Mouse (Mus musculus) 3T3-L1 (cell line): ENCODE measurements at regions not wholly inside any gene's neighbourhood (a gene's known extent, or its start where the extent isn't known, plus 50 kb on each side); places are given as distances from the start of the nearest gene placed in this dataset.

Source experiments
- DNase-seq: peaks from one replicate; pipeline ENCODE4 v3.0.0-alpha.2; 2015; ENCODE audit warnings: low read depth, low spot score

- DNase-seq = no peak
Measured at GRCm38 (mm10) chr9:94382293-94382692, 155.6 kb downstream of the 1190002N15Rik start.

- DNase-seq = no peak
Measured at GRCm38 (mm10) chr9:94378835-94379234, 159.0 kb downstream of the 1190002N15Rik start.

DNA sequence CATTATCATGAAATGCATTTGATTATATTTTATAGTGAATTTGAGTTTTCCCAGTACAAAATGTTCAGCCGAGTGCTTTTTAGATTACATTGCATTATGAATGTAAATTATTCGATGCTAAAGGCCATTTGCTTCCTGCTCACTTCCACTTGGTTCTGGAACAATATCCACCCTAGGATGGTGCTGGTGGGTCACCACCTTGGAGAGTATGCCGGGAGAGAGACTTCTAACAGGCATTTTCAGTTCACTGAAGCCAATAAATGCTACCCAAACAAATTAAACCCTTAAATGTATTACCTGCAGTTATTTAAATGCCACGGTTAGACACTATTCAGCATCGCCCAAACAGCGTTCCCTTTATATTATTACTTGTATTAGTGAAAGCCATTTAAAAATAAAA lies 159.6 kb downstream of the 1190002N15Rik start:
- no peak for DNase-seq

DNA sequence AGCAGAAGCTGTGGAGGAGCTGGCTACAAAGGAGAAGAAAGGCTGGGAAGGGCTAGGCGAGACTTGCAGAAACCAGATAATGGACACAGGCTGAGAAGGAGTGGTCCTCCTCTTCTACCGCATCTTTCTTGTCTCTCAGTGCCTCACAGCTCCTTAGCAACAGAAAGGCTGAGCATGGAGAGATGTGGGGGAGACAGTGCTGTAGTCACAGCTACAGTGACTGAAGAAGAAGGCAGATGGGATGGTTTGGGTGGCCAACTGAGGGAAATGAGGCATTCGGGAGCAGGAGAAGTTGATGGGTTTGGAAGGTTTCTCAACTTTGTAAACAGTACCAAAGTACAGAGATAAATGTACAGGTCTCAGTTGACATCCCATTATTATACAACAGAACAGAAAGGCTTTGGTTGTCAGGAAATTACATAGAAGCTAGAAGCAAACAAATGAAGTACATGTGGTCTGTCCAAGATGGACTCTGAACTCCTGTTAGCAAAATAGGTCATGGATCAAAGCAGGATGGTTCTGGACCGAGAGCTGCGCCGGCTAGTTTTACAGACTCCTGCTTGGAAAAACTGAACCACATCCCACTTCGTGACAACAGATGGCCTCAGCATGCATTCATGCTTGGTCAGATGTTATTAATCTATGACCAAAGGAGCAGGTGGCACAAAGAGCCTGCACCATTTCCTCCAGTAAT lies 160.4 kb downstream of the 1190002N15Rik start:
- no peak for DNase-seq

- no peak for DNase-seq
Measured at GRCm38 (mm10) chr9:94370976-94371375, 166.9 kb downstream of the 1190002N15Rik start.

DNA sequence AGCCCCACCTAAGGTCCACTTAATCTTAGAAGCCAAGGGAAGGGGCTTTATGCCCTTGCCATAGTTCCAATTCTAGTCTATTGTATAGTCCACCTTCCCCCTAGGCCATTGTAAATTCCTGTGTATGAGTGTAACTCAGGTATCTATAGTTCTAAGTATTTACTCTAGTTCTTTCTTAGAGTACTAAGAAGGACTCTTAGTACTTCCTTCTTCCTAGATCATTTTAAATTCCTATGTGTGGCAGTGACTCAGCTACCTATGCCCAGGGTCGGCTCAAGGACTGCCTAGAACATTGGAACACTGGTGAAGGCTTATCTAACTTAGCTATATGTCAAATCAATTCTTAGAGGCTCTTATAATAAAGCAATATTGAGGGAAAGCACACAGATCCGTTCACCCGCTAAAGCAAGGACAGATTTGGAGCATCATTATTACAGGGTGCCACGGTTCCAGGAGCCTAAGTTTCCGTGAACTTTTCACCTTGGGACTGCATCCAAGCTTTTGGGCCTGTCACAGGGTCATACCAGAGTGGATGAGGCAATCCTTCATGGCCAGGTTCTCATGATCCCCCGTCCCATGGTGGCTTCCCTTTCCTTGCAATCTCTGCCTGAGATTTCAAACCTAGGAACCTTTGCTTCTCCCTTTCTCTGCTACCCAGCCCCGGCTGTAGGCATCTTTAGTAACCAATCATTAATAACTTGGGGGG lies 169.5 kb downstream of the 1190002N15Rik start:
- DNase-seq = no peak

GRCm38 (mm10) chr9:94361877-94362697 lies 175.8 kb downstream of the 1190002N15Rik start:
- DNase-seq = no peak

DNA sequence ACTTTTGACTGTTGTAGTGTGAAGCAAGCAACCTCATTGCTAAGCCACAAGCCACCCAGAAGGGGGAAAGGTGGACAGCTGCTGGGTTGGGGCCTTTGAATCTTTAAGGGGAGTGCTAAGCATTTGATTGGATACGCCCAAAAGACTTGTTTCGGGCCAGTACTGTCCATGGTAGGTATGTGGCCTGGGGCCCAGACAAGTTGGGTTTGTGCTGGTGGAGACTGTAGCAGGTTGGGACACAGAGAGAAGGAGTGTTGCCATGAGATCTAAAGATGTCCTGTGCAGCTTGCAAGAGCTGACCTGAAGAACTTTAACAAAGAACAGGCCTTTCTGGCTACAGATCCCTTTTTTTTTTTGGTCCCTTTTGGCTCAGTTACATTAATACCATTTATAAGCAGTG lies 176.9 kb downstream of the 1190002N15Rik start:
- no peak for DNase-seq

- DNase-seq = no peak
Measured at GRCm38 (mm10) chr9:94358150-94358549, 179.7 kb downstream of the 1190002N15Rik start.

DNA sequence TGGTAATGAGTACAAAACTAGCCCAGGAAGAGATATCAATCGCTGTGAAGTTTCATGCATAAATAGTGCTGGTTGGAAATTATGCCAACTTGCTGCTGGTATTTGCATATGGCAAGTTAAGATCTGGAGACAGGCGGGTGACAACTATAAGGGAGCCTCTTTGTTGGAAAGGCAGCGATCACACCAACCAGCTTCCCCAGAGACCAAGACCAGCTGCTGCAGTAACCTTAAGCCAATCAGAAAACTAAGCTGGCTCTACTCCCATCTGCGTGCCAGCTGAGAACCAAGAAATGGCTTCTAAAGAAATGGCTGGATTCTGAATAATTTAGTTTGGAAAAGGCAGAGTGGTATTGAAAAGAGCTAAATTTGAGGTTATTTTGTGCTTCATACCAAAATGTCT lies 195.9 kb downstream of the 1190002N15Rik start:
- DNase-seq = no peak

DNA sequence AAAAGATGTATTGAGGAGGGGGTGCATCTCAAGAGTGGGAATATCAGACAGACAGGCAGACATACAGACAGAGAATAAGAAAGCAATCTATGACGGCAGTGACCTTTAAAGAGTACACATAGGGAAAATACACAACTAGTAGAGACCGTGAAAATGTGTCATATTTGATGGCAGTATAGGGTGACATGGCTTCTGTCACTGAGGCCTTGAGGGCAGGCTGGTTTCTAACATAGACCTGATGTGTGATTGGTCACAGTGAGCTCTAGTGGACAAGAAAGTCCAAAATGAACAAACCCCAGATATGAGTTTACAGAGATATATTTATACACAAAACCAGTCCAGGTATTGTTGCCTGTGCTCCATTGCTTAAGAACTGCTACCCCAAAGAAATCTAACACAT lies 196.3 kb downstream of the 1190002N15Rik start:
- no peak for DNase-seq

- DNase-seq = peak; percentile 90
Measured at GRCm38 (mm10) chr9:94333450-94333849, 204.4 kb downstream of the 1190002N15Rik start.

DNA sequence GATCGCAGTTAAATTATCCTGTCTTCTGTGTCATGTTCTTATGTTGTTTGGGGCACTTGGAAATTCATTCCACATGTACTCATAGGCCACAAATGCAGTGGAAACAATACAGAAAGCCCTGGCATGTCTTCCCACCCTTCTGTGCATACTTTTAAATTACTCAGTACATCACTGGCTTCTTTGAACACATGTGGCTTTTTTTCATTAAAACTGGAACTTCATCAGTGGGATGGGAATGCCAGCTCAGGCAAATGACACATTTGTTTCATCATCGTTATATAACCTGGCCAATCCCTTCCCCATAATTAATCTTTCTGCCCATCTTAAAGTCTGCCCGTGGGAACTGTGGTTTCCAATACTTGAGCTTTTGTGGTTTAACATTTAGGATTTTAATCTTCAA lies 214.9 kb downstream of the 1190002N15Rik start:
- peak; percentile 83 for DNase-seq

DNA sequence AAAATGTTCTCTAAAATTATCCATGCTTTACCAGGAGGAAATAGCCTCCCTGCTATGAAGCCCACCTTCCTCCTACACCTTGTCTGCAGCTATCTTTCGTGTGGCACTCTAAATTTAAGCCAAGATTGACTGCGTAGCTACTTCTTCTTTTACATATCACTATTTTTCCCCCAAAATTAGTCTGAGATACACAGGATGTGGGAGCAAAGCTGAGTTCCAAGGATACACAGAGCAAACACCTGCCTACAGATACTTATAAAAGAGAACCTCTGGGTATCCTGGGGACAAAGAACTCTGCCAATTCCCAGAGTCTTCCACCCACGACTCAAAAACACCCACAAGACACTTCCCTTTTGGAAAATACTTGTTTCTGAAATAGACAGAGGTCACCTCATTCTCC lies 235.3 kb downstream of the 1190002N15Rik start:
- no peak for DNase-seq

GRCm38 (mm10) chr9:94301896-94302295 lies 236.0 kb downstream of the 1190002N15Rik start:
- DNase-seq = no peak

- no peak for DNase-seq
Measured at GRCm38 (mm10) chr9:94295431-94295830, 242.4 kb downstream of the 1190002N15Rik start.

GRCm38 (mm10) chr9:94292147-94292546 lies 245.7 kb downstream of the 1190002N15Rik start:
- peak; percentile 72 for DNase-seq

DNA sequence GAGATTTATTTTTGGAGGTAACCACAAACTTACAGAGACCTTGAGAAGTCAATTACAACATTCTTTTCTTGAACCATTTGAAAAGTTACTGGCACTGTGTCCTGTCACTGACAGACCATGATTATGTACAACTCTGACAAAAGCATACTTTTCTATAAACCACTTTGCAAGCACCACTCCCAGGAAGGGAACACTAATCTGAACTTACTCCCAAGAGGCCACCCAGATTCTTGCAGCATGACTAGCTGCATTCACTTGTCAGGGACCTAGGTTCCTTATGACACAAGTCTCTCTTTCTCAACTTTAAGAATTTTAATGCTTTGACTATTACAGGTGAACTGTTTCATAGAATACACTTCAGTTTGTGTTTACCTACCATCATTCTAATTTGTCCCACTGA lies 248.3 kb downstream of the 1190002N15Rik start:
- peak; percentile 83 for DNase-seq

DNA sequence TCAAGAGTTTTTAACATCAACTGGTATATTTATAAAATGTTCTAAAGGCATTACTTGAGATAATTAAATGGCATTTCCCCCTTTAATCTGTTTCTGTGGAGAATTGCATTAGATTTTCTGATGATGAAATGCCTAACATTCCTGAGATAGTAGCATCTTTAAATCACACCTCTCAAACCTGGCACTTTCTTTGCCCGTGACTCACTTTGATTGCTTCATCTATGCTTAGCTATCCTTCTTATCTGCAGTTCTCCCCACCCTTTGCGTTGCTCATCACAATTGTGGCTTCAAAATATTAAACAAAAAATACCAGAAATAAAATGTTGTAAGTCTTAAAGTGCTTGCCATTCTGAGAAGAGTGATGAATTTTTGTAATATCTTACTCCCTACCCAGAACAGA lies 250.3 kb downstream of the 1190002N15Rik start:
- DNase-seq = peak; percentile 70

GRCm38 (mm10) chr9:94278657-94279585 lies 259.0 kb downstream of the 1190002N15Rik start:
- peak; percentile 80 for DNase-seq

DNA sequence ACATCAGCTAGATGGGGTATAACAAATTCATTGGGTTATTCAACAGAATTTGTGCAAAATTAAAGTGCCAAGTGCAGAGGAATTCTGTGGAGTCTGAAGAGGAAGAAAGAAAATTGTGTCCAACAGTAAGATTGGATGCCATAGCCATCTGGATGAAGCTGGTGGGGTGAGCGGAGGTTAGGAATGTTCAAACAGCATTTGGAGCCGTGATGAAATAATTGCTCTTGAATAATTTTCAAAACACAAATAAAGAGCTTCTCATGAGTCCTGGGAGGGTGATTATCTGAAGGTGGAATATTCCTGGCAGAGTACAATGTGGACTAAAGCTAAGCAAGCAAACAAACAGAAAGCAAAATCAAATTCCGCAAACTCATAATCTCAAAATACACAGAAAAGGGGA lies 260.8 kb downstream of the 1190002N15Rik start:
- no peak for DNase-seq
